Mouse (Mus musculus) neural tube, embryonic 15.5 days (tissue): ENCODE data around the gene Ccdc158. TPM values are rescaled to one million over a fixed set of nuclear protein-coding genes. Genes with fewer than 3 reads are reported as not detected.

ENCODE experiments used
- ATAC-seq: fragments of 200-750 bp; cut with Nextera tagmentation; 2 replicates; pipeline ENCODE4 v1.8.0; 2017; ENCODE audit warnings: mild to moderate bottlenecking, moderate TSS enrichment, moderate library complexity; ENCODE audit not compliant: low FRiP score
- H3K27ac ChIP-seq: fragments of 300-500 bp; sonication (generic); replicated peaks from 2 replicates; pipeline ENCODE4 v1.5.1; 2015; ENCODE audit warnings: mild to moderate bottlenecking, inconsistent platforms
- H3K27me3 ChIP-seq: fragments of 300-500 bp; sonication (generic); replicated peaks from 2 replicates; pipeline ENCODE4 v1.6.1; 2015; ENCODE audit warnings: inconsistent platforms
- H3K36me3 ChIP-seq: fragments of 300-500 bp; sonication (generic); 2 replicates; pipeline ENCODE4 v1.6.1; 2015; ENCODE audit warnings: inconsistent platforms
- H3K4me1 ChIP-seq: fragments of 300-500 bp; sonication (generic); 2 replicates; pipeline ENCODE4 v1.6.1; 2015; ENCODE audit warnings: inconsistent platforms
- H3K4me2 ChIP-seq: fragments of 300-500 bp; sonication (generic); 2 replicates; pipeline ENCODE4 v1.6.1; 2015; ENCODE audit warnings: inconsistent platforms, mild to moderate bottlenecking, moderate library complexity
- H3K4me3 ChIP-seq: fragments of 300-500 bp; sonication (generic); replicated peaks from 2 replicates; pipeline ENCODE4 v1.5.1; 2015; ENCODE audit warnings: mild to moderate bottlenecking, inconsistent platforms
- H3K9ac ChIP-seq: fragments of 300-500 bp; sonication (generic); replicated peaks from 2 replicates; pipeline ENCODE4 v1.6.1; 2015; ENCODE audit warnings: mild to moderate bottlenecking, inconsistent platforms
- H3K9me3 ChIP-seq: fragments of 300-500 bp; sonication (generic); replicated peaks from 2 replicates; pipeline ENCODE4 v1.6.1; 2016; ENCODE audit warnings: inconsistent platforms
- WGBS: fragments of 180-500 bp; shearing (Covaris S2); methylation state at CpG from one replicate; pipeline ENCODE4 v1.1.7; 2015; ENCODE audit warnings: mixed read lengths; 5-methylcytosine and 5-hydroxymethylcytosine counted together
- polyA plus RNA-seq: library from polyadenylated mRNA; unstranded; fragments of >200 nt; fragmentation: Nextera tagmentation; extraction: Ambion mirVana; gene quantifications from 2 replicates; pipeline ENCODE4 v1.2.1, GENCODE M21; 2015

Gene Ccdc158
- polyA plus RNA-seq, 1 experiment from 2014 or later, result 0.54 TPM

DNA sequence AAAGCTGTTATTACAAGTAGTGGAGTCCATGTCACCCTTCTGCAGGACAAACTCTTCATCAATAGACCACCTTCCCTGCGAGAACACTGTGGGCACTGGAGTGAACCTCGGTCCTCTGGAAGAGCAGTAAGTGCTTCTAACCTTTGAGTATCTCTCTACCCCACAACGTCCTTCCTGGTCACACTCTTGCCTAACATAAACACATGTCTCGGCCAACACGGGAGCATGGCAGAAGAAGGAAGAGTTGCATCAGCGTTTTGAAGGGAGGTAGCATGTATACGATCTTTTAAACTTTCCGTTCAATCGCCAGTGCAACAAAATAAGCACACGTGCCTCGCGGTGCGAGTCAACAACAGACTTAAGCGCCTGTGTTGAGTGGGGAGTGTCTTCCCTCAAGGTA is 95.5 kb downstream of the Ccdc158 start:
- no peaks in the 10 kb centered on the region for H3K4me1 ChIP-seq
- no peak overlapping the region for H3K4me2 ChIP-seq
- no peaks in the 10 kb centered on the region for H3K27me3 ChIP-seq
- H3K9me3 ChIP-seq, result no peaks in the 10 kb centered on the region
- no peaks in the 10 kb centered on the region for H3K36me3 ChIP-seq
- no peak overlapping the region for H3K4me3 ChIP-seq
- ATAC-seq, result no peak
- H3K27ac ChIP-seq, result no peak overlapping the region
- 88% methylated on average over 14 of the region's 14 CpGs for WGBS
- no peak overlapping the region for H3K9ac ChIP-seq

DNA sequence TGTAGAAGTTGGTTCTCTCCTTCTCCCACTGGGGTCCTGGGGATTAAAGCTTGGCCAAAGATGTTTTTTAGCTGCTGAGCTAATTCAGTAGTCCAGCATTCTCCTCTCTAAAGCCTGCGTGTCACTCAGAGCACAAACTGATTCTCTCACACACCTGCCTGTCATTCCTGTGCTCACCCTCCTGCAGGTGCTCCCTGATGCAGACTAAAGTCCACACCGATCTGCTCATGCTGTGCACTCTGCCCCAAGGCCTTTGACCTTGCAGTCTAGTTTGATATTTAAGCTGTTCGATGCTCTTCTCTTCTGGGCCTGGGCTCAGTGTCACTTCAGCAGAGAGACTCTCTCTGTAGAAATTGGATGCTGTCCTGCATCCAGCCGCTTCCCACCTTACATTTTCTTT is 103.8 kb downstream of the Ccdc158 start:
- no peaks in the 10 kb centered on the region for H3K27me3 ChIP-seq
- H3K4me1 ChIP-seq, result no peaks in the 10 kb centered on the region
- H3K4me2 ChIP-seq, result no peak overlapping the region
- H3K27ac ChIP-seq, result no peak overlapping the region
- 94% methylated on average over 4 of the region's 4 CpGs for WGBS
- no peak overlapping the region for H3K4me3 ChIP-seq
- no peak overlapping the region for H3K9ac ChIP-seq
- no peaks in the 10 kb centered on the region for H3K36me3 ChIP-seq
- no peak for ATAC-seq
- H3K9me3 ChIP-seq, result no peaks in the 10 kb centered on the region

DNA sequence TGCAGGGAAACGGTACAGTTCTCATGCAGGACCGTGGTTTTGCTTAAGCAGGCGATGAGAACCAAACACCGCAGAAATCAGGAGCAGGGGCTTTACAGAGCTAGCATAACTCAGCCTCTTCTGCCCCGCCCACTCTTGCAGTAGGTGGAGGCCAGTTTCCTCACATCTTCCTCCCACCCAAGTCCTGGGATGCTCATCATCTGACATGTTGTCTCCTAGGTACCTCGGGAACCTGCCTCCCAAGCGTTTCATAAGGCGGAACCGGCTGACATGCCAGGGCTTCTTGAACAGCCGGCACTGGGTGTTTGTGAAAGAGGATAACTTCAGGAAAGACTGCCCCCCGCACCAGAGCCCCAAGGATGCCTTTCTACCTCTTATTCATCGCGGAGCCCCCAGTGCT is 113.1 kb downstream of the Ccdc158 start:
- no peak overlapping the region for H3K27ac ChIP-seq
- no peak overlapping the region for H3K9ac ChIP-seq
- no peaks in the 10 kb centered on the region for H3K27me3 ChIP-seq
- no peaks in the 10 kb centered on the region for H3K4me1 ChIP-seq
- H3K36me3 ChIP-seq, result no peaks in the 10 kb centered on the region
- 84% methylated on average over 13 of the region's 13 CpGs for WGBS
- H3K9me3 ChIP-seq, result no peaks in the 10 kb centered on the region
- no peak overlapping the region for H3K4me3 ChIP-seq
- no peak overlapping the region for H3K4me2 ChIP-seq
- ATAC-seq, result no peak

DNA sequence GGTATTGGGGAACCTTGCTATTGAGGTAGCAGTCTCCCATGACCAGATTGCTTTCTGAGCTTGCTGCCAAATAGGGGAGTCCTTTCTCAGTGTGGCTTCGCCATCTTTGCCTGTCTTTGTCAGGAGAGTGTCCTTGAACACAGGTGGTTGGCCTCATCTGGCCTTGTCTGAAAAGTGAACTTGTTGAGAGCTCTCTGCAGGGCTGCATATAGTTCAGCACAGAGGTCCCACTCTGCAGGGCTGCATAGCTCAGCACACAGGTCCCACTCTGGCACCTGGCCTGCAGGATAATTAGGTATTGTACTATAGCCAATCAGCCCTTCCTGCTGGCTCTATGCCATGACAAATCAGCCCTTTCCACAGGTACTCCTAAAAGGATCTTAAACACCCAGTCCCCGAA is 114.9 kb downstream of the Ccdc158 start:
- Histone ChIP-seq H3K4me1 (no peaks in the 10 kb centered on the region), H3K27ac (no peak overlapping the region), H3K4me3 (no peak overlapping the region), H3K36me3 (no peaks in the 10 kb centered on the region), H3K4me2 (no peak overlapping the region), H3K9me3 (no peaks in the 10 kb centered on the region), H3K9ac (no peak overlapping the region), H3K27me3 (no peaks in the 10 kb centered on the region)
- ATAC-seq, result no peak
- 88% methylated on average over 2 of the region's 2 CpGs for WGBS

Other genes with a start within 250 kb of the Ccdc158 start
- 49.2 and 50.6 TPM in 2 replicates for gene Nup54, start 240.1 kb downstream of the Ccdc158 start, polyA plus RNA-seq
- gene Scarb2, start 168.4 kb downstream of the Ccdc158 start, polyA plus RNA-seq, result 21.2 and 21.3 TPM in 2 replicates
- gene Fam47e, start 120.2 kb downstream of the Ccdc158 start, polyA plus RNA-seq, result 1.2 and 1.8 TPM in 2 replicates
- 17.0 and 18.3 TPM in 2 replicates for gene Stbd1, start 72.2 kb downstream of the Ccdc158 start, polyA plus RNA-seq
- 1.8 and 2.3 TPM in 2 replicates for gene Shroom3, start 8.2 kb upstream of the Ccdc158 start, polyA plus RNA-seq